Comparison of ENCODE assay signal across 17 mouse cellular contexts in the genomic region with DNA sequence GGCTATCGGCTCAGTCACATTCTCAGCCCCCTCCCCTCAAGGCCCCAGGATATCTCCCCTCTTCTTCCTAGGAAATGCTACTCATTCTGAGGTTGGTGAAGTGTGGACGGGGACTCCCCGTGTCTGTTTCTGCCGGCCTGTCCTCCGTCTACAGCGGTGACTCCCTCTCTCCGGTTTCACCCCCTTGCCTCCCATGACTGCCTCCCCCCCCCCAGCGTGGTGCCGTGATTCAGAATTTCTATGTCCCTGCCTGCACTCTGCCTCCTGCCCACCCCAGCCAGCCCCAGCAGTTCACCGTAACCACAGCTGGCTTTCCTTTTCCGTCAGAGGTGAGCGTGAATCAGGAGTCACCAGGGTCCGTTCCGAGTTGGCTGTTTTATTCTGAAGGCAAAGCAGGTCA.
DNase-seq lines count a peak whose midpoint lies in the region; ATAC-seq and TF ChIP-seq lines count a peak whose summit lies in the region.
"Had no signal": no experiment of that assay in that cellular context is flagged by ENCODE, and none has a peak within 500 bp of the region (broad histone marks: within the 10 kb centered on the region; RNA-seq: fewer than 3 reads in every experiment).

No protein-coding gene starts in this region.

- H3K4me3 ChIP-seq in hindbrain, embryonic 10.5 days = no peak overlapping the region
- H3K4me3 ChIP-seq in hindbrain, embryonic 16.5 days (ENCODE audit: low read length) = no peak overlapping the region
- H3K4me3 ChIP-seq in CH12.LX (replicated peaks in 1 of 3; ENCODE audit: low read depth in 2 of 3, low read length in 2 of 3, poor library complexity in 1 of 3) = peak overlapping the region in 1 of 3 experiments; percentile 2
- no peak overlapping the region for H3K4me3 ChIP-seq in limb, embryonic 12.5 days (replicated peaks)
- H3K4me3 ChIP-seq: liver, embryonic 13.5 days; lung, embryonic 15.5 days; neural tube, embryonic 13.5 days had no signal

- peak; percentile 51 for DNase-seq in CD4-positive, CD25-positive, alpha-beta regulatory T cell, adult 2 months (ENCODE audit: low read depth, low spot score)
- DNase-seq in hindbrain, embryonic 10.5 days (ENCODE audit: low spot score) = no peak
- peak; percentile 78 for DNase-seq in CH12.LX (ENCODE audit: extremely low read depth)
- DNase-seq in embryo, embryonic 11 days = no peak
- DNase-seq in left cerebral cortex, postnatal 14 days (ENCODE audit: low spot score in 2 of 2) = no peak
- DNase-seq: cerebellum, postnatal 10 days; gastrocnemius, postnatal 10 days; heart, adult 11 months; kidney, postnatal 10 days; liver, embryonic 13.5 days; right cerebral cortex, adult 18-20 months had no signal

- no peaks in the 10 kb centered on the region for H3K27me3 ChIP-seq in hindbrain, embryonic 10.5 days (ENCODE audit: insufficient read depth, poor library complexity, severe bottlenecking)
- H3K27me3 ChIP-seq in hindbrain, embryonic 16.5 days (replicated peaks; ENCODE audit: control insufficient read depth, insufficient read depth, low read length) = no peaks in the 10 kb centered on the region
- peaks cover 60% of the 10 kb centered on the region for H3K27me3 ChIP-seq in CH12.LX (replicated peaks)
- H3K27me3 ChIP-seq in limb, embryonic 12.5 days = no peaks in the 10 kb centered on the region; the same call in 1 of the 2 replicates
- H3K27me3 ChIP-seq: lung, embryonic 15.5 days; neural tube, embryonic 13.5 days had no signal

- TF ChIP-seq POLR2A in CH12.LX (IDR thresholded peaks at IDR 0.05; ENCODE audit: low read depth, low read length) = no peak

- intact Hi-C loops in left cerebral cortex, postnatal 14 days (cut with DNase I) = no loop called here

- TF ChIP-seq EP300 in CH12.LX (IDR thresholded peaks at IDR 0.05; ENCODE audit: low read length) = peak; percentile 53; the same call in 1 of the 2 replicates

- H3K79me2 ChIP-seq in CH12.LX (replicated peaks; ENCODE audit: control insufficient read depth, extremely low read depth, insufficient read depth, poor library complexity, severe bottlenecking) = no peaks in the 10 kb centered on the region

- no peak for TF ChIP-seq RAD21 in CH12.LX (IDR thresholded peaks at IDR 0.05; ENCODE audit: low read depth, low read length)

- in situ Hi-C loops in CH12.LX (cut with MboI; ENCODE audit: low pct_ligation_motif_present, low pct_unique_long_range_greater_than_20kb, low sequenced_read_pairs) = no loop called here

- peak overlapping the region; percentile 64; the same call in 1 of the 2 replicates for H3K27ac ChIP-seq in hindbrain, embryonic 10.5 days
- H3K27ac ChIP-seq in hindbrain, embryonic 16.5 days (ENCODE audit: low read depth, low read length) = no peak overlapping the region
- H3K27ac ChIP-seq in CH12.LX (ENCODE audit: insufficient read depth, low read depth) = no peak overlapping the region
- peak overlapping the region; percentile 17; the same call in 1 of the 2 replicates for H3K27ac ChIP-seq in limb, embryonic 12.5 days
- H3K27ac ChIP-seq: liver, embryonic 13.5 days; neural tube, embryonic 13.5 days had no signal

- 74% methylated on average over 14 of the region's 14 CpGs for WGBS in hindbrain, embryonic 10.5 days
- 67% methylated on average over 14 of the region's 14 CpGs for WGBS in hindbrain, embryonic 16.5 days
- 68% methylated on average over 14 of the region's 14 CpGs for WGBS in limb, embryonic 12.5 days

- no peak overlapping the region for H3K4me2 ChIP-seq in hindbrain, embryonic 16.5 days (ENCODE audit: low read length)
- H3K4me2 ChIP-seq in CH12.LX (ENCODE audit: insufficient read depth, low read depth, poor library complexity, severe bottlenecking) = peak overlapping the region; percentile 31; the same call in 1 of the 2 replicates
- H3K4me2 ChIP-seq in limb, embryonic 12.5 days = no peak overlapping the region
- H3K4me2 ChIP-seq: liver, embryonic 13.5 days; lung, embryonic 15.5 days; midbrain, embryonic 11.5 days; neural tube, embryonic 13.5 days had no signal

- peaks cover 20% of the 10 kb centered on the region for H3K4me1 ChIP-seq in hindbrain, embryonic 10.5 days (replicated peaks)
- H3K4me1 ChIP-seq in hindbrain, embryonic 16.5 days (ENCODE audit: control insufficient read depth, insufficient read depth, low read depth, low read length) = no peaks in the 10 kb centered on the region; the same call in 1 of the 2 replicates
- peaks cover 7 to 24% of the 10 kb centered on the region in 2 experiments; a peak in 3 of 4 replicates for H3K4me1 ChIP-seq in CH12.LX (ENCODE audit: control insufficient read depth in 1 of 2, insufficient read depth in 2 of 2)
- H3K4me1 ChIP-seq in limb, embryonic 12.5 days (replicated peaks) = peaks cover 25% of the 10 kb centered on the region
- H3K4me1 ChIP-seq: liver, embryonic 13.5 days; neural tube, embryonic 13.5 days had no signal

- H3K9me3 ChIP-seq in hindbrain, embryonic 10.5 days = 0 out of 2 replicates have a peak, but pooled peaks cover 2% of the 10 kb centered on the region
- no peaks in the 10 kb centered on the region for H3K9me3 ChIP-seq in hindbrain, embryonic 16.5 days (ENCODE audit: control insufficient read depth, low read length)
- peaks cover 14% of the 10 kb centered on the region for H3K9me3 ChIP-seq in CH12.LX (replicated peaks; ENCODE audit: low read length)
- H3K9me3 ChIP-seq in limb, embryonic 12.5 days = 0 out of 2 replicates have a peak, but pooled peaks cover 3% of the 10 kb centered on the region
- H3K9me3 ChIP-seq: liver, embryonic 13.5 days; lung, embryonic 15.5 days; neural tube, embryonic 13.5 days had no signal

- dilution Hi-C loops in CH12.LX (cut with MboI; ENCODE audit: extremely low pct_ligation_motif_present, extremely low pct_unique_long_range_greater_than_20kb, low sequenced_read_pairs) = no loop called here

- no peak for TF ChIP-seq CTCF in CH12.LX (conservative IDR thresholded peaks at IDR 0.05 in 1 of 2, IDR thresholded peaks at IDR 0.05 in 1 of 2; ENCODE audit: low read depth in 2 of 2, low read length in 2 of 2)

- ATAC-seq in CD4-positive, CD25-positive, alpha-beta regulatory T cell, adult 4 months = no peak
- ATAC-seq in hindbrain, embryonic 16.5 days = no peak
- no peak for ATAC-seq in limb, embryonic 12.5 days (ENCODE audit: insufficient number of reproducible peaks, insufficient read depth, low FRiP score, low TSS enrichment, low read depth)

- H3K36me3 ChIP-seq in hindbrain, embryonic 10.5 days = no peaks in the 10 kb centered on the region
- H3K36me3 ChIP-seq in hindbrain, embryonic 16.5 days (ENCODE audit: control insufficient read depth, insufficient read depth, low read length) = no peaks in the 10 kb centered on the region
- H3K36me3 ChIP-seq in CH12.LX (replicated peaks in 1 of 2; ENCODE audit: control insufficient read depth in 1 of 2, insufficient read depth in 1 of 2, low read length in 1 of 2) = no peaks in the 10 kb centered on the region
- H3K36me3 ChIP-seq in limb, embryonic 12.5 days = no peaks in the 10 kb centered on the region
- H3K36me3 ChIP-seq: liver, embryonic 13.5 days; lung, embryonic 15.5 days; neural tube, embryonic 13.5 days had no signal

- no peak overlapping the region for H3K9ac ChIP-seq in hindbrain, embryonic 16.5 days (ENCODE audit: low read depth, low read length)
- no peak overlapping the region for H3K9ac ChIP-seq in CH12.LX (ENCODE audit: insufficient read depth, low read depth)
- 0 out of 2 replicates have a peak overlapping the region, but pooled peaks have one; percentile 23 for H3K9ac ChIP-seq in limb, embryonic 12.5 days (replicated peaks)
- H3K9ac ChIP-seq: liver, embryonic 13.5 days; lung, embryonic 15.5 days; neural tube, embryonic 13.5 days had no signal

TF ChIP-seq in CH12.LX, 34 proteins besides CTCF, POLR2A, EP300 and RAD21:
- TF ChIP-seq MEF2A (IDR thresholded peaks at IDR 0.05; ENCODE audit: borderline replicate concordance, low read depth, low read length) = peak; percentile 69; the same call in 1 of the 2 replicates
- TF ChIP-seq MYC (IDR thresholded peaks at IDR 0.05; ENCODE audit: low read depth, low read length) = no peak
- no peak for TF ChIP-seq ZKSCAN1 (IDR thresholded peaks at IDR 0.05; ENCODE audit: borderline replicate concordance, low read depth, low read length)
- TF ChIP-seq USF2 (conservative IDR thresholded peaks at IDR 0.05; ENCODE audit: low read depth, low read length) = no peak
- peak; percentile 91 for TF ChIP-seq MAZ (IDR thresholded peaks at IDR 0.05; ENCODE audit: low read depth, low read length)
- TF ChIP-seq ZC3H11A (IDR thresholded peaks at IDR 0.05; ENCODE audit: low read depth, low read length) = no peak
- TF ChIP-seq MAFK (IDR thresholded peaks at IDR 0.05; ENCODE audit: insufficient replicate concordance, low read length) = 0 out of 2 replicates have a peak, but pooled peaks have one; percentile 12
- peak; percentile 72; the same call in 1 of the 2 replicates for TF ChIP-seq TCF12 (IDR thresholded peaks at IDR 0.05; ENCODE audit: low read depth, low read length)
- peak; percentile 93 for TF ChIP-seq ETS1 (conservative IDR thresholded peaks at IDR 0.05; ENCODE audit: low read depth, low read length)
- TF ChIP-seq ZNF384 (IDR thresholded peaks at IDR 0.05; ENCODE audit: low read depth, low read length) = no peak
- TF ChIP-seq POLR2AphosphoS2 (IDR thresholded peaks at IDR 0.05; ENCODE audit: low read depth, low read length) = no peak
- no peak for TF ChIP-seq CHD1 (IDR thresholded peaks at IDR 0.05; ENCODE audit: low read depth, low read length)
- no peak for TF ChIP-seq PAX5 (IDR thresholded peaks at IDR 0.05; ENCODE audit: low read length)
- TF ChIP-seq GABPA (IDR thresholded peaks at IDR 0.05; ENCODE audit: insufficient replicate concordance, low read depth, low read length) = no peak
- TF ChIP-seq MAX (IDR thresholded peaks at IDR 0.05; ENCODE audit: low read length) = no peak
- TF ChIP-seq IRF4 (IDR thresholded peaks at IDR 0.05; ENCODE audit: low read depth, low read length) = peak; percentile 84
- TF ChIP-seq JUN (IDR thresholded peaks at IDR 0.05; ENCODE audit: insufficient read depth, low read depth, low read length) = no peak
- TF ChIP-seq BHLHE40 (IDR thresholded peaks at IDR 0.05; ENCODE audit: low read depth, low read length) = peak; percentile 79

Comparison
In these comparisons a context has a peak if more than half of its experiments do, and no peak if none do; other contexts are left out.
1. H3K27ac ChIP-seq: peak in hindbrain, embryonic 10.5 days (single experiment) and limb, embryonic 12.5 days (single experiment); none in hindbrain, embryonic 16.5 days (single experiment) and CH12.LX (single experiment).
2. DNase-seq: peak in CD4-positive, CD25-positive, alpha-beta regulatory T cell, adult 2 months (single experiment) and CH12.LX (single experiment); none in hindbrain, embryonic 10.5 days (single experiment), embryo, embryonic 11 days (single experiment) and left cerebral cortex, postnatal 14 days (0 of 2).